Comparison of ENCODE assay signal across 8 mouse cellular contexts in the genomic region with DNA sequence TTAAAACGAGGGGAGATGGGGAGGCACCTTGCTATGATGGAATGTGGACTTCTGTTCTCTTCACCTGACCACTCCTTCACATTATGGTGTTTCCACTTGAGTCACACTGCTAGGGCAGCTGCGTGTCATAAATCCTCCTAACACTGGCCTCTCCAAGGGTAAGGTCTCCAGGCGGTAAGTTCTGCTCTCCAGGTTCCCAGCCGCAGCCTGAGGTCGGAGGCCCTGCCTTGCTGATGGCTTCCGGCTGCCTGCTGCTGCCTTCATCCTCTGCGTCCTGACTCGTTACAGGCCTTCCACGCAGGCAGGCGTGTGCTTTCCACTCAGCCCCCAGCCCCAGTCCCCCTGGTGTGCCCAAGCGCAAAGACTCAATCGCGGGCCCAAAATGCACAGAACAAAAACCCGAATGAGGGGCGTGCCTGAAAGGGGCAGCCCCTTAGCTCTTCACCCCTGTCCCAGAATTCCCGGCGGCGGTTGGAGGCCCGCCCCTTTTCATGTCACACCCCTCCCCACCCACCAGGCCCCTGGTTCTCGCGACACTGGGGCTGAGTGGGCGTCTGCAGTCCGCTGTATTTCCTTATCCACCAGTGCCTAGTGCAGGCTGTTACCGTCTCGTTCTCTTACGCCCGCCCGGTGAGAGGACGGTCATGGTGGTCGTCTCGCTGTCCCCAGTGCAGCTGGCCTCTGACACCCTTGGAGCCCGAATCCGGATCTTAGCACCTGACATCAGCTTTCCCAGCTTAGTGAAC. TPM values are rescaled to one million over a fixed set of nuclear protein-coding genes. Genes with fewer than 3 reads are reported as not detected.
A peak's percentile ranks its signal among the peaks of the same experiment; 100 is the strongest.
DNase-seq lines count a peak whose midpoint lies in the region; ATAC-seq and TF ChIP-seq lines count a peak whose summit lies in the region.

A gene (minus strand): TSS at position 464 of the 746 bp plus-strand sequence.

- TF ChIP-seq POLR2A in olfactory bulb, adult 2 months (IDR thresholded peaks at IDR 0.05; ENCODE audit: insufficient read depth, low read depth, low read length), result peak; percentile 86
- TF ChIP-seq POLR2A in thymus, adult 2 months (IDR thresholded peaks at IDR 0.05; ENCODE audit: control insufficient read depth, extremely low read depth, insufficient read depth, low read length, poor library complexity), result peak; percentile 95

- no peaks in the 10 kb centered on the region for H3K9me3 ChIP-seq in ES-E14 (ENCODE audit: control insufficient read depth, insufficient read depth, low read depth, low read length)
- H3K9me3 ChIP-seq in forebrain, embryonic 16.5 days (ENCODE audit: control insufficient read depth, low read length), result peaks cover 9% of the 10 kb centered on the region
- no peaks in the 10 kb centered on the region for H3K9me3 ChIP-seq in lung, embryonic 14.5 days (ENCODE audit: low read depth, low read length)

- H3K9ac ChIP-seq in ES-E14 (ENCODE audit: insufficient read depth, low read depth, low read length, poor library complexity, severe bottlenecking), result peak within 1 kb of the TSS; percentile 93
- peak within 1 kb of the TSS; percentile 90 for H3K9ac ChIP-seq in forebrain, embryonic 16.5 days (replicated peaks; ENCODE audit: low read depth, low read length)
- peak within 1 kb of the TSS; percentile 74 for H3K9ac ChIP-seq in lung, embryonic 14.5 days

- no peak for TF ChIP-seq CTCF in layer of hippocampus, adult 2 months (conservative IDR thresholded peaks at IDR 0.05)
- no peak for TF ChIP-seq CTCF in lung, embryonic 14.5 days (IDR thresholded peaks at IDR 0.05; ENCODE audit: low read depth)
- TF ChIP-seq CTCF in olfactory bulb, adult 2 months (IDR thresholded peaks at IDR 0.05; ENCODE audit: insufficient read depth, low read depth, low read length), result no peak
- TF ChIP-seq CTCF in thymus, adult 2 months (IDR thresholded peaks at IDR 0.05; ENCODE audit: borderline replicate concordance, control insufficient read depth, extremely low read depth, insufficient read depth, low read length, poor library complexity), result peak; percentile 56; the same call in 1 of the 2 replicates

- DNase-seq in ES-E14 (ENCODE audit: low read depth, low spot score), result peak; percentile 92
- DNase-seq in cerebellum, adult 18-20 months, result peak; percentile 77
- DNase-seq in heart, postnatal 36 days, result peak; percentile 85 to 88
- peak; percentile 91 to 92 for DNase-seq in layer of hippocampus, adult 2 months (ENCODE audit: low spot score in 2 of 2)
- DNase-seq in lung, embryonic 14.5 days, result peak; percentile 95
- peak; percentile 95 for DNase-seq in thymus, adult 2 months

- no peak within 1 kb of the TSS; the same call in 1 of the 2 replicates for H3K27ac ChIP-seq in ES-E14 (ENCODE audit: insufficient read depth, low read depth, low read length, poor library complexity, severe bottlenecking)
- peak within 1 kb of the TSS; percentile 92 for H3K27ac ChIP-seq in forebrain, embryonic 16.5 days (ENCODE audit: low read length)
- peak within 1 kb of the TSS; percentile 98 for H3K27ac ChIP-seq in layer of hippocampus, adult 2 months
- H3K27ac ChIP-seq in lung, embryonic 14.5 days (ENCODE audit: low read depth), result peak within 1 kb of the TSS; percentile 85
- peak within 1 kb of the TSS; percentile 89 for H3K27ac ChIP-seq in olfactory bulb, adult 2 months (ENCODE audit: insufficient read depth, low read depth, low read length)
- peak within 1 kb of the TSS; percentile 66 for H3K27ac ChIP-seq in thymus, adult 2 months (ENCODE audit: control insufficient read depth, insufficient read depth, low read length)

- 0 out of 4 replicates have a peak, but pooled peaks cover 0 to 2% of the 10 kb centered on the region in 2 experiments for H3K4me1 ChIP-seq in ES-E14 (ENCODE audit: control insufficient read depth in 2 of 2, insufficient read depth in 2 of 2, low read length in 2 of 2, poor library complexity in 1 of 2)
- H3K4me1 ChIP-seq in forebrain, embryonic 16.5 days (replicated peaks; ENCODE audit: control insufficient read depth, insufficient read depth, low read length), result peaks cover 5% of the 10 kb centered on the region; the same call in 1 of the 2 replicates
- H3K4me1 ChIP-seq in lung, embryonic 14.5 days (ENCODE audit: insufficient read depth), result no peaks in the 10 kb centered on the region; the same call in 1 of the 2 replicates
- no peaks in the 10 kb centered on the region for H3K4me1 ChIP-seq in olfactory bulb, adult 2 months (ENCODE audit: control insufficient read depth, insufficient read depth, low read length)
- no peaks in the 10 kb centered on the region; the same call in 1 of the 2 replicates for H3K4me1 ChIP-seq in thymus, adult 2 months (replicated peaks; ENCODE audit: control insufficient read depth, insufficient read depth, low read length)

- peak; percentile 98 for ATAC-seq in forebrain, embryonic 16.5 days
- ATAC-seq in lung, embryonic 14.5 days (ENCODE audit: insufficient read depth), result peak; percentile 100

- H3K4me3 ChIP-seq in ES-E14 (ENCODE audit: insufficient read depth in 1 of 2, low read depth in 1 of 2, low read length in 2 of 2, poor library complexity in 1 of 2, severe bottlenecking in 1 of 2), result peak within 1 kb of the TSS; percentile 86 to 90
- peak within 1 kb of the TSS; percentile 76 for H3K4me3 ChIP-seq in forebrain, embryonic 16.5 days (replicated peaks; ENCODE audit: low read length)
- H3K4me3 ChIP-seq in layer of hippocampus, adult 2 months, result peak within 1 kb of the TSS; percentile 86
- H3K4me3 ChIP-seq in lung, embryonic 14.5 days (ENCODE audit: low read depth, low read length), result peak within 1 kb of the TSS; percentile 73
- peak within 1 kb of the TSS; percentile 62 for H3K4me3 ChIP-seq in olfactory bulb, adult 2 months (ENCODE audit: insufficient read depth, low read depth, low read length)
- H3K4me3 ChIP-seq in thymus, adult 2 months (ENCODE audit: control insufficient read depth, insufficient read depth, low read length), result peak within 1 kb of the TSS; percentile 93

- no peaks in the 10 kb centered on the region for H3K27me3 ChIP-seq in forebrain, embryonic 16.5 days (replicated peaks; ENCODE audit: control insufficient read depth, insufficient read depth, low read length)
- no peaks in the 10 kb centered on the region for H3K27me3 ChIP-seq in lung, embryonic 14.5 days (ENCODE audit: insufficient read depth, low read length)
- no peaks in the 10 kb centered on the region for H3K27me3 ChIP-seq in thymus, adult 2 months (ENCODE audit: control insufficient read depth, insufficient read depth, low read length)

- peak within 1 kb of the TSS; percentile 65 for H3K4me2 ChIP-seq in forebrain, embryonic 16.5 days (ENCODE audit: low read length)
- peak within 1 kb of the TSS; percentile 71 for H3K4me2 ChIP-seq in lung, embryonic 14.5 days

- intact Hi-C loops in heart, postnatal 36 days (cut with DNase I), result loop anchor here (1.0 to 10.0 kb wide), 2 partner anchors 27 to 290 kb away; a partner anchor contains a TSS

- in situ Hi-C loops in ES-E14 (cut with MboI; ENCODE audit: low sequenced_read_pairs in 2 of 2, unreplicated experiment in 2 of 2), result no loop called here

- peaks cover 2% of the 10 kb centered on the region; the same call in 1 of the 2 replicates for H3K36me3 ChIP-seq in ES-E14 (ENCODE audit: control insufficient read depth, insufficient read depth, low read length, poor library complexity, severe bottlenecking)
- H3K36me3 ChIP-seq in forebrain, embryonic 16.5 days (ENCODE audit: control insufficient read depth, insufficient read depth), result peaks cover 21% of the 10 kb centered on the region
- H3K36me3 ChIP-seq in lung, embryonic 14.5 days (ENCODE audit: insufficient read depth), result peaks cover 30% of the 10 kb centered on the region
- H3K36me3 ChIP-seq in thymus, adult 2 months (ENCODE audit: control insufficient read depth, insufficient read depth, low read length), result peaks cover 8% of the 10 kb centered on the region

- WGBS in forebrain, embryonic 16.5 days, result under 1% methylated on average over 33 of the region's 33 CpGs
- under 1% methylated on average over 33 of the region's 33 CpGs for WGBS in lung, embryonic 14.5 days
- WGBS in olfactory bulb, adult 2 months, result under 1% methylated on average over 33 of the region's 33 CpGs
- under 1% methylated on average over 33 of the region's 33 CpGs for WGBS in thymus, adult 2 months

TF ChIP-seq in ES-E14, 5 proteins besides CTCF, POLR2A, EP300 and RAD21:
- TF ChIP-seq HCFC1 (IDR thresholded peaks at IDR 0.05; ENCODE audit: borderline replicate concordance, insufficient read depth, low read length), result no peak
- TF ChIP-seq ZC3H11A (IDR thresholded peaks at IDR 0.05; ENCODE audit: borderline replicate concordance, low read depth, low read length), result no peak
- TF ChIP-seq MAFK (IDR thresholded peaks at IDR 0.05; ENCODE audit: insufficient read depth, low read depth, low read length), result no peak
- TF ChIP-seq ZNF384 (IDR thresholded peaks at IDR 0.05; ENCODE audit: low read depth, low read length), result no peak
- TF ChIP-seq CHD2 (IDR thresholded peaks at IDR 0.05; ENCODE audit: low read depth, low read length), result peak; percentile 99
TF ChIP-seq in ES-E14: peak in this region for 1.

RNA-seq across cellular contexts. Expression of the gene that starts here (rescaled TPM):
- total RNA-seq in ES-E14 (2012; rRNA removed), result 8.9 and 13.3 TPM in 2 replicates
- 44.6 and 44.9 TPM in 2 replicates for polyA plus RNA-seq in forebrain, embryonic 16.5 days (2015; fragmentation: Nextera tagmentation; extraction: Ambion mirVana)
- 1 to 10 TPM; 2.7 to 5.0 TPM for total RNA-seq in heart, postnatal 36 days (2021)
- 10 to 100 TPM in 1 of 2 experiments, 1 to 10 TPM in 1; 9.4 to 12.6 TPM for total RNA-seq in layer of hippocampus, adult 2 months (2021)
- 24.3 and 25.1 TPM in 2 replicates for polyA plus RNA-seq in lung, embryonic 14.5 days (2014; fragmentation: Nextera tagmentation; extraction: Ambion mirVana)
- not detected in 2 replicates for polyA plus RNA-seq in olfactory bulb, adult 2 months (2012; ENCODE audit: insufficient read depth, insufficient read length, low replicate concordance, missing spikeins)
- 10.9 and 11.7 TPM in 2 replicates for polyA plus RNA-seq in thymus, adult 2 months (2012; rRNA removed)

Comparison
In these comparisons a context has a peak if more than half of its experiments do, and no peak if none do; other contexts are left out.
1. RNA of the gene that starts here (polyA plus RNA-seq): 44.6 to 44.9 TPM in forebrain, embryonic 16.5 days, 24.3 to 25.1 TPM in lung, embryonic 14.5 days and 10.9 to 11.7 TPM in thymus, adult 2 months; not detected in olfactory bulb, adult 2 months; every median in the first group is over 10 times any median in the second.
2. Peak in every context shown above with its lines, with median percentiles within 50 percentile points of each other: DNase-seq, H3K4me3 ChIP-seq and H3K9ac ChIP-seq.